Mouse (Mus musculus): ENCODE measurements at regions not wholly inside any gene's neighbourhood (a gene's known extent, or its start where the extent isn't known, plus 50 kb on each side); places are given as distances from the start of the nearest gene placed in this dataset.
"Not testable (repeated sequence)": the region's sequence is repeated elsewhere in the genome, so short reads cannot be mapped to it uniquely, and the experiment has no call there.

- no peaks in the 10 kb centered on the region for H3K27me3 ChIP-seq
- peak; percentile 93 for ATAC-seq (ENCODE audit: low FRiP score, low read depth)
- H3K4me3 ChIP-seq = no peak overlapping the region
- no peaks in the 10 kb centered on the region for H3K9me3 ChIP-seq
- H3K36me3 ChIP-seq = no peaks in the 10 kb centered on the region
- H3K4me1 ChIP-seq = peaks cover 11% of the 10 kb centered on the region
- H3K4me2 ChIP-seq (replicated peaks) = peak overlapping the region; percentile 23
- H3K27ac ChIP-seq (replicated peaks) = peak overlapping the region; percentile 60
- no peak overlapping the region for H3K9ac ChIP-seq (replicated peaks)
- WGBS = 33% methylated on average over 15 of the region's 15 CpGs
These were observed 118.1 kb downstream of the Mmrn1 start for GRCm38 (mm10) chr6:61042667-61043523.

GRCm38 (mm10) chr6:61043524-61044450, 119.0 kb downstream of the Mmrn1 start:
- peak overlapping the region; percentile 23; the same call in 1 of the 2 replicates for H3K4me2 ChIP-seq (replicated peaks)
- no peaks in the 10 kb centered on the region for H3K9me3 ChIP-seq
- ATAC-seq (ENCODE audit: low FRiP score, low read depth) = peak; percentile 53
- H3K9ac ChIP-seq (replicated peaks) = no peak overlapping the region
- H3K4me3 ChIP-seq = no peak overlapping the region
- H3K4me1 ChIP-seq = peaks cover 11% of the 10 kb centered on the region
- H3K36me3 ChIP-seq = no peaks in the 10 kb centered on the region
- 56% methylated on average over 9 of the region's 9 CpGs for WGBS
- H3K27ac ChIP-seq (replicated peaks) = peak overlapping the region; percentile 60
- no peaks in the 10 kb centered on the region for H3K27me3 ChIP-seq

- H3K9ac ChIP-seq (replicated peaks); H3K27ac ChIP-seq (replicated peaks); H3K9me3 ChIP-seq; H3K4me3 ChIP-seq; H3K27me3 ChIP-seq; H3K36me3 ChIP-seq; H3K4me2 ChIP-seq (replicated peaks); ATAC-seq (ENCODE audit: low FRiP score, low read depth): not testable (repeated sequence)
- H3K4me1 ChIP-seq = peaks cover 11% of the 10 kb centered on the region
- 80% methylated on average over 6 of the region's 6 CpGs for WGBS
These were observed 122.9 kb downstream of the Mmrn1 start for GRCm38 (mm10) chr6:61047667-61048066.

- H3K9me3 ChIP-seq = no peaks in the 10 kb centered on the region
- H3K4me2 ChIP-seq (replicated peaks) = no peak overlapping the region
- no peaks in the 10 kb centered on the region for H3K27me3 ChIP-seq
- no peak overlapping the region for H3K9ac ChIP-seq (replicated peaks)
- H3K36me3 ChIP-seq = no peaks in the 10 kb centered on the region
- WGBS = 37% methylated on average over 4 of the region's 4 CpGs
- no peak overlapping the region for H3K4me3 ChIP-seq
- no peak overlapping the region for H3K27ac ChIP-seq (replicated peaks)
- H3K4me1 ChIP-seq = peaks cover 28% of the 10 kb centered on the region
- no peak for ATAC-seq (ENCODE audit: low FRiP score, low read depth)
These were observed 117.0 kb upstream of the Ccser1 start for GRCm38 (mm10) chr6:61063129-61063528.

- no peaks in the 10 kb centered on the region for H3K9me3 ChIP-seq
- peaks cover 28% of the 10 kb centered on the region for H3K4me1 ChIP-seq
These were observed 114.4 kb upstream of the Ccser1 start for GRCm38 (mm10) chr6:61065769-61066168.

GRCm38 (mm10) chr6:61066501-61067282, 113.4 kb upstream of the Ccser1 start:
- Histone ChIP-seq H3K27ac (replicated peaks) (no peak overlapping the region; the same call in 1 of the 2 replicates), H3K9me3 (no peaks in the 10 kb centered on the region), H3K4me2 (replicated peaks) (no peak overlapping the region), H3K36me3 (no peaks in the 10 kb centered on the region), H3K4me3 (no peak overlapping the region), H3K9ac (replicated peaks) (no peak overlapping the region), H3K27me3 (no peaks in the 10 kb centered on the region), H3K4me1 (peaks cover 28% of the 10 kb centered on the region)
- WGBS = 20% methylated on average over 10 of the region's 10 CpGs
- ATAC-seq (ENCODE audit: low FRiP score, low read depth) = peak; percentile 32; the same call in 1 of the 2 replicates

More at GRCm38 (mm10) chr6:61065769-61066168, 114.4 kb upstream of the Ccser1 start:
- Histone ChIP-seq H3K4me3 (no peak overlapping the region), H3K9ac (replicated peaks) (no peak overlapping the region), H3K4me2 (replicated peaks) (no peak overlapping the region), H3K36me3 (no peaks in the 10 kb centered on the region), H3K27ac (replicated peaks) (no peak overlapping the region), H3K27me3 (no peaks in the 10 kb centered on the region)
- ATAC-seq (ENCODE audit: low FRiP score, low read depth) = no peak

GRCm38 (mm10) chr6:61067355-61068116, 112.6 kb upstream of the Ccser1 start:
- peak; percentile 71; the same call in 1 of the 2 replicates for ATAC-seq (ENCODE audit: low FRiP score, low read depth)

GRCm38 (mm10) chr6:61068117-61068489, 112.0 kb upstream of the Ccser1 start:
- Histone ChIP-seq H3K9ac (replicated peaks) (no peak overlapping the region), H3K4me3 (no peak overlapping the region), H3K36me3 (no peaks in the 10 kb centered on the region), H3K9me3 (no peaks in the 10 kb centered on the region), H3K27me3 (no peaks in the 10 kb centered on the region), H3K4me2 (replicated peaks) (peak overlapping the region; percentile 22; the same call in 1 of the 2 replicates), H3K27ac (replicated peaks) (no peak overlapping the region), H3K4me1 (peaks cover 28% of the 10 kb centered on the region)
- ATAC-seq (ENCODE audit: low FRiP score, low read depth) = peak; percentile 50; the same call in 1 of the 2 replicates
- 0% methylated on average over 1 of the region's 1 CpGs for WGBS

More at GRCm38 (mm10) chr6:61067355-61068116, 112.6 kb upstream of the Ccser1 start:
- H3K27ac ChIP-seq (replicated peaks) = no peak overlapping the region; the same call in 1 of the 2 replicates
- H3K4me2 ChIP-seq (replicated peaks) = peak overlapping the region; percentile 22
- H3K4me3 ChIP-seq = no peak overlapping the region
- H3K4me1 ChIP-seq = peaks cover 28% of the 10 kb centered on the region
- 3% methylated on average over 10 of the region's 10 CpGs for WGBS
- no peaks in the 10 kb centered on the region for H3K36me3 ChIP-seq
- H3K9ac ChIP-seq (replicated peaks) = no peak overlapping the region
- no peaks in the 10 kb centered on the region for H3K9me3 ChIP-seq
- no peaks in the 10 kb centered on the region for H3K27me3 ChIP-seq

- Histone ChIP-seq H3K4me2 (replicated peaks) (no peak overlapping the region), H3K36me3 (no peaks in the 10 kb centered on the region), H3K27me3 (no peaks in the 10 kb centered on the region), H3K4me3 (no peak overlapping the region), H3K9ac (replicated peaks) (no peak overlapping the region), H3K27ac (replicated peaks) (no peak overlapping the region), H3K9me3 (no peaks in the 10 kb centered on the region), H3K4me1 (no peaks in the 10 kb centered on the region)
- 92% methylated on average over 3 of the region's 3 CpGs for WGBS
- no peak for ATAC-seq (ENCODE audit: low FRiP score, low read depth)
These were observed 106.9 kb upstream of the Ccser1 start for GRCm38 (mm10) chr6:61073267-61073666.

- no peak overlapping the region for H3K27ac ChIP-seq (replicated peaks)
- no peaks in the 10 kb centered on the region for H3K4me1 ChIP-seq
- no peaks in the 10 kb centered on the region for H3K9me3 ChIP-seq
- no peaks in the 10 kb centered on the region for H3K36me3 ChIP-seq
- WGBS = 70% methylated on average over 2 of the region's 2 CpGs
- H3K27me3 ChIP-seq = no peaks in the 10 kb centered on the region
- no peak overlapping the region for H3K4me2 ChIP-seq (replicated peaks)
- H3K4me3 ChIP-seq = no peak overlapping the region
- no peak for ATAC-seq (ENCODE audit: low FRiP score, low read depth)
- no peak overlapping the region for H3K9ac ChIP-seq (replicated peaks)
These were observed 106.3 kb upstream of the Ccser1 start for GRCm38 (mm10) chr6:61073794-61074193.

- Histone ChIP-seq H3K36me3 (no peaks in the 10 kb centered on the region), H3K4me1 (no peaks in the 10 kb centered on the region), H3K9me3 (no peaks in the 10 kb centered on the region), H3K4me2 (replicated peaks) (no peak overlapping the region), H3K9ac (replicated peaks) (no peak overlapping the region), H3K27me3 (no peaks in the 10 kb centered on the region), H3K4me3 (no peak overlapping the region), H3K27ac (replicated peaks) (no peak overlapping the region)
- 93% methylated on average over 3 of the region's 3 CpGs for WGBS
- no peak for ATAC-seq (ENCODE audit: low FRiP score, low read depth)
These were observed 105.4 kb upstream of the Ccser1 start for GRCm38 (mm10) chr6:61074700-61075099.

Data from midbrain, embryonic 12.5 days (tissue).